ENCODE assay signal across 31 mouse cellular contexts in the genomic region with DNA sequence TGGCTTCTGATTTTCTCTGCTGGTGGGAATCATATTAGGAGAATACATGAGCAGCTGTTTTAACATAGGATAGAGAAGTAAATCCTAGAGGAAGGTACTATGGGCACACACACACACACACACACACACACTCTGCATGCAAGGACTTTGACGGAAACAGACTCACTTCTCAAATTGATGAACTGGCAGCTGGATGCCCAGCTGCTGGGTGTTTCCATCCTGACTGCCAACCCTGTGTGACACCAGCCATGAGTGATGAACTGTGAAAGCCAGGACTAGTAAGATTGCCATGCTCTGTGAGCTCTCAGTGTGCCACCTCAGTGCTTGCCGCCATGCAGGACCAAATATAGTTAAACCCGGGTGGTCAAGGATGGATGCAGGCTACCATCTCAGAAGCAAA.
"Had no signal": no experiment of that assay in that cellular context is flagged by ENCODE, and none has a peak within 500 bp of the region (broad histone marks: within the 10 kb centered on the region; RNA-seq: fewer than 3 reads in every experiment).

No protein-coding gene starts in this region.

- H3K9ac ChIP-seq: limb, embryonic 12.5 days; limb, embryonic 13.5 days; limb, embryonic 15.5 days; liver, embryonic 13.5 days; liver, embryonic 14.5 days; liver, embryonic 15.5 days; liver, postnatal 0 days; lung, embryonic 14.5 days; lung, embryonic 15.5 days; midbrain, embryonic 12.5 days; midbrain, embryonic 13.5 days; midbrain, embryonic 15.5 days; neural tube, embryonic 12.5 days had no signal

- H3K36me3 ChIP-seq: limb, embryonic 10.5 days; limb, embryonic 12.5 days; limb, embryonic 13.5 days; limb, embryonic 15.5 days; liver, embryonic 13.5 days; liver, embryonic 15.5 days; lung, embryonic 15.5 days; midbrain, embryonic 10.5 days; midbrain, embryonic 12.5 days; midbrain, embryonic 13.5 days; midbrain, embryonic 15.5 days; neural tube, embryonic 12.5 days had no signal

- H3K4me3 ChIP-seq: left cerebral cortex, adult 2 months; limb, embryonic 10.5 days; limb, embryonic 12.5 days; limb, embryonic 13.5 days; limb, embryonic 15.5 days; liver, embryonic 13.5 days; liver, embryonic 15.5 days; lung, embryonic 15.5 days; megakaryocyte, embryonic 14.5 days; midbrain, embryonic 10.5 days; midbrain, embryonic 12.5 days; midbrain, embryonic 13.5 days; midbrain, embryonic 15.5 days; myocyte; neural tube, embryonic 12.5 days had no signal

- H3K4me1 ChIP-seq: limb, embryonic 10.5 days; limb, embryonic 12.5 days; limb, embryonic 13.5 days; limb, embryonic 15.5 days; liver, embryonic 13.5 days; liver, embryonic 15.5 days; lung, embryonic 15.5 days; midbrain, embryonic 10.5 days; midbrain, embryonic 12.5 days; midbrain, embryonic 13.5 days; midbrain, embryonic 15.5 days; neural tube, embryonic 12.5 days had no signal

- ATAC-seq: liver, postnatal 0 days; lung, postnatal 0 days; midbrain, embryonic 13.5 days; midbrain, embryonic 15.5 days; midbrain, embryonic 16.5 days had no signal

- DNase-seq: left cerebral cortex, postnatal 4 days; liver; liver, embryonic 13.5 days; liver, postnatal 0 days; lung, adult 18-20 months; lung, adult 2 months; lung, embryonic 14.5 days; lung, postnatal 10 days; lung, postnatal 14 days; lung, postnatal 36 days; lung, postnatal 4 days had no signal

- H3K27me3 ChIP-seq: limb, embryonic 12.5 days; limb, embryonic 13.5 days; limb, embryonic 15.5 days; liver, embryonic 13.5 days; liver, embryonic 15.5 days; lung, embryonic 15.5 days; megakaryocyte, embryonic 14.5 days; midbrain, embryonic 12.5 days; midbrain, embryonic 13.5 days; midbrain, embryonic 15.5 days; neural tube, embryonic 12.5 days had no signal

- H3K9me3 ChIP-seq: limb, embryonic 10.5 days; limb, embryonic 13.5 days; limb, embryonic 15.5 days; liver, embryonic 13.5 days; liver, embryonic 15.5 days; lung, embryonic 15.5 days; midbrain, embryonic 10.5 days; midbrain, embryonic 12.5 days; midbrain, embryonic 13.5 days; midbrain, embryonic 15.5 days; neural tube, embryonic 12.5 days had no signal

- H3K4me2 ChIP-seq: limb, embryonic 12.5 days; limb, embryonic 13.5 days; limb, embryonic 15.5 days; liver, embryonic 11.5 days; liver, embryonic 13.5 days; liver, embryonic 15.5 days; lung, embryonic 14.5 days; lung, embryonic 15.5 days; midbrain, embryonic 11.5 days; midbrain, embryonic 12.5 days; midbrain, embryonic 13.5 days; midbrain, embryonic 15.5 days; neural tube, embryonic 12.5 days had no signal

- H3K27ac ChIP-seq: left cerebral cortex, adult 2 months; limb, embryonic 10.5 days; limb, embryonic 12.5 days; limb, embryonic 13.5 days; limb, embryonic 15.5 days; liver, embryonic 13.5 days; liver, embryonic 14.5 days; liver, embryonic 15.5 days; lung, embryonic 15.5 days; macrophage; midbrain, embryonic 10.5 days; midbrain, embryonic 12.5 days; midbrain, embryonic 13.5 days; midbrain, embryonic 15.5 days; neural tube, embryonic 12.5 days had no signal
